Mouse (Mus musculus): ENCODE data around the gene Dnajb13.

DNA sequence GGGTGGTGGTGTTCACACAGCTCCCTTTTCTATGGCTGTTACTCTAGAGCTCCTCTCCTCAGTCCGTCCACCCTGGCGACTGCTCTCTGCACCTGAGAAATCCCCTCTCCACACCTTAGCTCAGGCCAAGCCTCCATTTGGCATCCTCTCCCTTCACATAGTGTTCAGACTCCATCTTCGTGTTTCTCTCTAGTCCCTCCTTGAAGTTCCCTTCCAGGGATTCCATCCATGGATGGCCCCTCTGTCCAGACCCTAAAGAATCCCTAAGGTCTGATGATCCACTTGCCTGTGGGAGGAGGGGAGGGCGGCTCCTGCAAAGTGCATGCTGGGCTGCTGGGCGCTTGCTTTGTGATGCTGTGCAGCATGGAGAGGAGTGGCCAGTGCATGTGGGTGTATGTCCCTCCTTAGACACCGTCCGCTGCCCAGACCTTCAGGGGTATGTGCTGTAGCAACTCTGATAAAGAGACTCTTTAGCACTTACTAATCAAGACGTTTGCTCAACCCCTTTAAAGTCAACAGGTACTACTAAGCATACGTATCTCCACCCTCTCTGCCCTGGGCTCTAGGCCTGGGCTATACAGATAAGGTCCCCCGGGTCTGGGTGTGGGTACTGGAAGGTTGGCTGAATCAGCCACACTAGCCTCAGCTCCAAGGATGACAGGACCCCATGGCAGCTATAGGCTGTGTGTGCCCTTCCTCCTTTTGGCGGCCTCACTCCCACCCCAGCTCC is 47.8 kb downstream of the Dnajb13 start:
- TF ChIP-seq POLR2A (IDR thresholded peaks at IDR 0.05; ENCODE audit: low read depth, low read length) (no peak), CTCF (IDR thresholded peaks at IDR 0.05; ENCODE audit: extremely low read depth, insufficient read length, insufficient replicate concordance, low read depth, low read length) (no peak)

Measured in small intestine, adult 2 months (tissue).